Mouse (Mus musculus) kidney, adult 9 months (tissue): ENCODE results near the gene Klf13.
A peak's percentile ranks its signal among the peaks of the same experiment; 100 is the strongest.

ENCODE experiments used
- DNase-seq: peaks from one replicate; pipeline ENCODE4 v3.0.0; 2022

The Klf13 gene

DNA sequence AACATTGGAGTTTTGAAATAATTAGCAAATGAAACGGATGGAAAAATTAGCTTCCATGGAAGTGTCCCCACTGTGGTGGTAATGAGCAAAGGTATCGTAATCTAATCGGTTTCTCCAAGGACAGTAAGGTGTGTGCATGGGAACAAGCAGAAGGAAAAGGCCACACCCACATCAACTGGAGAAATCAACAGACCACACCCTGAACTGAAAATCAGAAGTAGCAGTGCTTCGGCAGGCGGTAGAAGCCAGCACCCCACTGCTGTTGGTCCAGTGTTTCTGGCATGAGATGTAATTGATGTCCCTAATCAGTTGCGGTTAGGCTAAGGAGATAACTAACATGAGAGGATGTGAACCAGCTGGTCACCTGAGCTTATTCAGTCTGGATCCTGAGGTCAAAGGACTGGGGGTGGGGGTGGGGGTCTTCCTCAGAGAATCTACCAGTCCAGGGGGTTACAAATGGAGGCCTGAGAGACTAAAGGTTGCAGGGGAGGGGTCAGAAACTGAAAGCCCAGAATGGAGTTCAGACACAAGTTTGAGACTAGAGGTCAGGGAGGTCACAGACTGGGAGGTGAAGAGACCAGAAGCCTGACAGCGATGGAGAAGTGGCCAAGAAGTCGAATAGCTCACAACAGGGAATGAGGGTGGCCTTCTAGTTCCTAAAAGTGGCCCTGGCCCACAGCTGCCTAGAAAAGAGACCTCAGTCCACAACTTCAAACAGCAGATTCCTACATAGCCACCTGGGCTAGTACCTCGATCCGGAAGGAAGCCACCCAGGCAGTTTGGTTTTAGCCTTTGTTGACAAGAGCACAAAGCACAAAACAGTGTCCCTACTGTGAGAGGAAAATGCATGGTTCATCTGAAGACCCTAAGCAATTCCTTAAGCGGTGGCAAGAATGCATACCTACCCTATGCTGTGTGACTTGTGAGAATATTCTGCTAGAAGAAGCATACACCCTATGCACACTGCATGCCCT is 9.1 kb upstream of the Klf13 start:
- DNase-seq, result no peak

DNA sequence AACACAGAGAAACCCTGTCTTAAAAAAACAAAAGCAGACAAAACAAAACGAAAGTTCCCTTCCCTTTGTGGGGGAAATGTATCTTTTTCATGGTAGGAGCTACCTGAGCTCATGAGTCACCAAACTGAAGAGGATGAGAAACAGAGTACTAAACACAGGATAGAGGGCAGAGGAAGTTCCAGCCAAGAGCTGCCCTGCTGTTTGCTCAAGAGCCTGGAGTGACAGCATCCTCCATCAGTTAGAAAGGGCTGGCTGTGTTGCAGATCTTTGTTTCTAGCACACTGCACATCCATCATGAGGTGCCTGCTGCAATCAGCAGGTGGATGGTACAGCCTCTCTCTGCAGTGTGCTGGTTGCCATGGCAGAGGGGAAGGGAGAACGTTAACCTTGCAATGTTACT is 5.2 kb upstream of the Klf13 start:
- DNase-seq, result no peak

DNA sequence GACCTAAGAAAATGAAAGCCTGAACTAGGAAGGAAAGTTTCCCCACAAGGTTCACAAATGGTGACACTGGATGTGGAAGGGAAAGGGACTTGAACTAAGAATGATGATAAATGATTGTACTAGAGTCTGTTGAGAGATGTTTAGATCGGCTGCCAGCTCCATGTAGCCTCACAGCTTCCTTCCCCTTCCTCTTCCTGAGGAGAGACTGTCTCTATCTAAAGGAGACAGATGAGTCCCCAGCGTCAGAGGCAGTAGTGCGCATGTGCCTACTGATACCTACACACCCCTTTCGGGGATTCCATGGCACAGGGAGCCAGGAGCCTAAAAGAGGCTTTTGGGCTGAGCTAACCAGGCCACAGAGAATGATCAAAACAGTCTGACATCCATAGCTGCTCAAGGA is 2.8 kb upstream of the Klf13 start:
- peak; percentile 9 for DNase-seq

DNA sequence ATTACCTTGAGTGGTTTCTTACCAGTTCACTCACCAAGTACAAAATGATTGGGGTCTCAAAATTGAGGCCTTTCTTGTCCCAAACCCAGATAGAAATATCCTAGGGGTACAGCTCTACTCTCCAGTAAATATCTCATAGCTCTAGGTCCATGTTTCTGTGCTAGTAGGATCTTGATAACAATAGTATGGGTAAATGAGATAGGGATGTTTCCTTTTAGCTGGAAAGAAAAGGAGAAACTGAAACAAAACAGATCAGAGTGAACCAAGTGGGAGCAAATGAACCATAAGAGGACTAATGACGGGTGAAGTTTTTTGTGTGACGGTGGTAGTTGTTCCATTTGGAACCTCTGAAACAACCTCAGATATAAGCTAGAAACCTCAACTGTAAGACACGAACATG is 2.3 kb upstream of the Klf13 start:
- DNase-seq, result no peak

DNA sequence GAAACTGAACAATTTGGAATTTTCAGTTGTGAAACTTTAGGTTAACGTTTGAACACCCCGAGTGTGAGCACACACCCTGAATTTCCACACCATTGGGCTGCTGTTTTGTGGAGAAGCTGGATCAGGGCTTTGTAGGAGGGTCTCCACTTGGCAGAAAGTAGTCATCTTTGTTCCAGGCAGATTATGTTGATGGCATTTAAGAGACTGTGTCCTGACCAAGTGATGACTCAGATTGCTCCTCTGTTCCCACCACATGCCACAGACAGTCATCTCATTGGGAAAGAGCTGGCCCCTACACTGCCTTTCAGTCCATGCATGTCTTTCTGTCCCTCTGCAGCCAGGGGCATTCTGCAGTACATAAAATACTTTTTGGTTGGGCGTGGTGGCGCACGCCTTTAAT is 1.6 kb upstream of the Klf13 start:
- peak; percentile 9 for DNase-seq

DNA sequence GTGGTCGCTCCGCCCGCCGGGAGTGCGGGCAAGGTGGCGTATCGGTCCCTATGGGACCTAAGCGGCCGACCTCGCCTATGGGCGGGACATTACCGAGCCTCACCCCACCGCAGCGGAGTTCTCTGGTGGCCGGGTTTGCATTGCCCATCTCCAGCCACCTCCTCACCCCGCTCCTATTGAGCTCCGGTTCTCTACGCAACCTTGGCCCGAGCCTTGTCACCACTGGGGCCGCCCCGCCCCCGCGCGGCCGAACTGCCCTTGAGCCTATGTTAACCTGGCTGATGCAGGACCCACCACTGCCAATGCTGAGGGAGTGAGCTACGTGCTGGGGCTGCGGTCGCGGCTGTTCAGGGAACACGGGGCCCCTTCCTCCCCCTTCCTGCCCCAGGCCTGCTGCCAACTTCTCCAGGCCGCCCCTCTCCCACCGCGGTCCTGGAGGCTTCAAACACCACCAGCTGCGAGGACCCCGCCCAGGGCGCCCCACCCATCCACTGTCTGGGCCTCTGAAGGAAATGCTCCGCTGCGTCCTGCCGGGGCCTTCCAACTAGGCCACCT is 759 bp upstream of the Klf13 start:
- peak; percentile 86 for DNase-seq

DNA sequence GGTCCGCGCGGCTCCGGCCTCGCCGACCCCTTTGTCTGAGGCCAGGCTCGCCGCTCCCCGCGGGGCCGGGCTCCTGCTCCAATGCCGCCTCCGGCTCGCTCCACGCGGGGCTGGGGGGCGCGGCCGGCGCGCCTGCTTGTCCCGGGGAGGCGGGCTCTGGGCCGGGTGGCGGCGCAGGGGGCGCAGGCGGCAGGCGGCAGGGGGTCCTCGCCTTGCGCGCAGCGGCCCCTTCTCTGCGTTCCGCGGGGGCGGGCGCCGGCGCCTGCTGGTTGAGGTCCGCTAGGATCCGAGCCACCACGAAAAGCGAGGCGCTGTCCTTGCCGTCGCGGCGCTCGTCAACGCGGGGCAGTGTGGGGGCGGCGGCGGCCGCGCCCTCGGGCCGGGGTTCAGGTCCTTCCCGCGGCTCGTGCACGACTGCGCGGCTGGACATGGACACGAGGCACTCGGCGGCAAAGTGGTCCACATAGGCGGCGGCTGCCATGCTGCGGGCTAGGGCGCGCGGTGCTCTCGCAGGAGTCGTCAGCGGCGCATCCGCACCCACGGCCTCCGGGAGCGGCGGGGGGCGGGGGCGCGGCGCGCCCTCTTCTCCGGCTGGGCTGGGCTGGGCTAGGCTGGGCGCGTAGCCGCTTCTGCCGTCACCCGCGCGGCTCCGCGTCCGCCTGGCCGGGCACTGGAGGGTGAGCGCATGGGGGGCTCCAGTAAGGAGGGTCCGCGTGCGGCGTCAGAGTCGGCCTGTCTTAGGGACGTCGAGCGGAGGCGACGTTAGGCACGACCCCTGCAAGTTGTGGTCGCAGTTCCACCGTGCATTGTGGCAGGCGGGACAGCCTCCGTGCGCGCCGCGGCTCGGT is 425 bp downstream of the Klf13 start:
- no peak for DNase-seq

DNA sequence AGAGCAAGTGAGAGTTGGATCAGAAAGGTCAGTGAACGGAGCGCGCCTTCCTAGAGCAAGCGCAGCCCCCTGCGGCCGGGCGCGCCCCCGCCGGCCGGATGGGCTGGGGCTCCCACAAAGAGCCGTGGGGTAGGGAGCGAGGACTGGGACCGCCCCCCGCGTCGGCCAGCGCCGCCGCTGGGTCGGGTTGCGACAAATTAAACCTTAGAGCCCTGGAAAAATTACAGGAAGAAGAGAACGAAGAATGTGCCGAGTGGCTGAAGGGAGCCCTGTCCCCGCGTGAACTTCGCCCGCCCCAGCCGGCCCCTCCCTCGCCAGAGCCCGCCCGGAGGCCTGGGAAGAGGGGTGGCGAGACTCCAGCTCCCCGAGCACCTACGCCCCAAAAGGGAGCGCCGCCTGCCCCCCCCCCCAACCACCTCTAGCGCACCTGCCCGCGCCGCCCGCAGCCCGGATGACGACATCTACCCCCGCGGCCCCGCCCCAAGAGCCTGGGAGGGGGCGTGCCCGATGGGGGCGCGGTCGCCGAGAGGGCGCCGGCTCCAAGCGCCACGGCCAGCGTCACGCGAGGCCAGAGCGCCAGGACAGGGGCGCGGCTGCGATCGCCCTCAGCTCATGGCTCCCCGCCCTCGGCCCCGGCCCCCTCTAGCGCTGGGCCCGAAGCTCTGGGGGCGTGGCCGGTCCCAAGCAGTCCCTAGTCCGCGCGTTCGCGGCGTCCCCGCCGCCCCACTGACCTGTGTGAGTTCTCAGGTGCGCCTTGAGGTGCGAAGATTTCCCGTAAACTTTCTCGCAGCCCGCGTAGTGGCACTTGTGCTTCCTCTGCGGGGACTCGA is 1.3 kb downstream of the Klf13 start:
- peak; percentile 92 for DNase-seq

DNA sequence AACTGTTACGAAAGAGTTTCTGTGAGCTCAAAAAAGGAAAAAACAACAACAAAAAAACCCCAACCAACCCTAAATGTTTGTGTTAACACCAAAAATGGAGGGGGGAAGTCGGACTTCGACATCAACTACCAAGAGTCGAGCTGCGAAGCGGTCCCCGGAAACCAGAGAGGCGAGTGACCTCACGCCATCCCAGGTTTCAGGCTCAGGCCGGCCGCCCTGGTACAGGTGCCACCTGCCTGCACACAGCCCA is 1.8 kb downstream of the Klf13 start:
- DNase-seq, result no peak

DNA sequence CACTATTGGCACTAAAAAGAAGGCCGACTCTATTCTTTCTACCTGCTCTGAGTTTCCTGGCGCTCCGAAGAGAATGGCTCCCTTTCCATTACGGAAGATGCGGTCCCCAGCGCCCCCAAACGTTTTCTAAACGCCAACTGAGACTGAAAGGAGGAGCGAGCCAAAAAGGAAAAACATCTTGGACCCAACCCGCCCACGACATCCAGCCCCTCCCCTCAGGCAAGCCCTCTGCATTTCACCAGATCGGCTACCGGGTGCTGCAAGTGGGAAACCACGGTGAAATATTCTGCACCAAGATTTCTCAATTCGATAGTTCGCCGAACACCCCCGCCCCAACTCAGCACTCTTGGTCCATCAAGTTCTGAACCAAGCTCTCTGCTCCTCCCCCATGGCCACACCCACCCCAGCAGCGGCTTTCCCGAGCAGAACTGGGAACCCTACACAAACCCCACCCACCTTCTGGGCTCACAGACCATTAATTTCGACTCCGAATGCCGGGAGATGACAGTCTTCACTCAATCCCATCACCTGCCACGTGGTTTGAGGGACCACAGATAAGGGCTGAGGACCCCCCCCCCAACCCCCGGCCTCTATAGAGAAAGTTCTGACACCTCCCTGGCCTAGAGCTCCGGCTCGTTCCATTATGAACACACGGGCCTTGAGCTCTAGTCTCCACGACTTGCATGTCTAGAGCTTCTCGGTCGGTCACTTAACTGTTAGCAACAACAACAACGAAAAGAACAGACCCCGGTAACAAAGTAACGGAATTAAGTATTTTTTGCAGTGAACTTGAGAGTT is 2.3 kb downstream of the Klf13 start:
- DNase-seq, result peak; percentile 90

DNA sequence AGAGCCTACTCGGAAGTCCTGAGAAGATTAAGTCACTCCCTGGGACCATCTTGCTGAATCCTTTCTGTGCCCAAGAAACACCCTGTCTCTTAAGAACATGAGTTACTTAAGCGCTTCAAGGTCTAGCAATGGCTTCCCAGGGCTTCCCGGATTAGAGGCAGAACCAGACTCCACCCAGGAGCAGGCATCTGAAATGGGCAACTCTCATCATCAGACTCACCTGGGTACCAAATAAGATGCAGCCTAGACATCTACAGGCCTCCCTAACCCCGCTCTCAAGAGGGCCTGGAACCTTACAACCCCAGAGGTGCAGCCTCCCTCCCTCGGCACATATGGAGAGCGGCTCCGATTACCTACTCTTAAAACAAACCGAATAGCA is 2.9 kb downstream of the Klf13 start:
- no peak for DNase-seq

DNA sequence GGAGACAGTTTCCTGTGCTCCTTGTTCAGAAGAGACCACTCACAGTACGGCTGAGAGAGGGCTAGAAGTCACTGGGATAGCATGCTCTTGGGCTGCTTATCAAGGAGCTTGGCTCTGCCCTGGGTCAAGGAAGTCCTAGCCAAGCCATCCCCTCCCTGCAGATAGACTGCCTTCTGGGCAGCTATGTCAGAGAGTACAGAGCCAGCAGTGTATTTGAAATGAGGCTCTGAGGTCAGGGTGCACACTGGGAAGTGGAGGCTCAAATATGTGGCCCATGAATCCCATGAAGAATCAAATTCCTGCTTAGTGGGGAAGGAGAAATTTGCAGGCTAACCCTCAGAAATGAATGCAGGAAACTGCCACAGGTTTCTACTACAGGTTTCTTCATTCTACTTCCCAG is 4.2 kb downstream of the Klf13 start:
- peak; percentile 38 for DNase-seq

DNA sequence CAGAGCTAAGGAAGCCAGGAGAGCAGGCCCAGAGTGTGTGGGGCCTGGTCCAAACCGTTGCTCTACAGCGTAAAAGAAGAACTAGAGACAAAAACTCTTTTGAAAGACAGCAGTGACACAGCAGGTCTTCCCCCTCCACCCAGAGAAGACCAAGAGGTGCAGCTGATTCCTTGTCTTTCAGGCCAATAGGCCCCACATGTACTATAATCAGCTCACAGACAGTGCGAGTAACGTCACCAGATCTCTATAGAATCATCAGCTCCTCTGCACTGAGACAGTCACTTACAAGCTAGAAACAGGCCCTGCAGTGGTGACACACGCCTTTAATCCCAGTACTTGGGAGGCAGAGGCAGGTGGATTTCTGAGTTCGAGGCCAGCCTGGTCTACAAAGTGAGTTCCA is 4.8 kb downstream of the Klf13 start:
- no peak for DNase-seq

DNA sequence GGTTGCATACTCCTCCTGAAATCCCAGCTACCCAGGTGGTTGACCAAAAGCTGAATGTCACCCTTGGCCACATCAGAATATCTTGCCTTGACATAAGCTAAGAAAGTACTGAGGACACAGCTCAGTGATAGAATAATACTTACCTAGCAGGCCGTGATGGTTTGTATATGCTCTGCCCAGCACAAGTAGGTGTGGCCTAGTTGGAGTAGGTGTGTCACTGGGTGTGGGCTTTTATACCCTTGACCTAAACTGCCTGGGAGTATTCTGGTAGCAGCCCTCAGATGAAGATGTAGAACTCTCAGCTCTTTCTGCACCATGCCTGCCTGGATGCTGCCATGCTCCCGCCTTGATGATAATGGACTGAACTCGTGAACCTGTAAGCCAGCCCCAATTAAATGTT is 6.3 kb downstream of the Klf13 start:
- DNase-seq, result no peak

DNA sequence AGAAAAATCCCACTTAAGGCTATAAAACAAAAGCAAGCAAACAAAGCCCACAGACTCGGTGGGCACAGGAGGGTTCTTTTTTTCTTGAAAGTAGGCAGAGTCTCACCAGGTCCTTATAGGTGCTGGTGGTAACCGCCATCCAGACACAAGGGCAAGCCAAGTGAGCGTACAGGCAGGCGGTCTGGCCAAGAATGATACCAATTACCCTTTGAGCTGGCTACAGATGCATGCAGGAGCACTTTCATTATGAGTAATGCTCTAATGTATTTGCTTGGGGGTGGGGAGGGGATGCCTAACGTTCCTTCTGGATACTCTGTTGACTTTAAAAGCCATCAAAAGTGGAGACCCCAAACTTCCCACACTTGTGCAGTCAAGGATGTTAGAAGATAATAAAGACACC is 7.9 kb downstream of the Klf13 start:
- DNase-seq, result peak; percentile 29

DNA sequence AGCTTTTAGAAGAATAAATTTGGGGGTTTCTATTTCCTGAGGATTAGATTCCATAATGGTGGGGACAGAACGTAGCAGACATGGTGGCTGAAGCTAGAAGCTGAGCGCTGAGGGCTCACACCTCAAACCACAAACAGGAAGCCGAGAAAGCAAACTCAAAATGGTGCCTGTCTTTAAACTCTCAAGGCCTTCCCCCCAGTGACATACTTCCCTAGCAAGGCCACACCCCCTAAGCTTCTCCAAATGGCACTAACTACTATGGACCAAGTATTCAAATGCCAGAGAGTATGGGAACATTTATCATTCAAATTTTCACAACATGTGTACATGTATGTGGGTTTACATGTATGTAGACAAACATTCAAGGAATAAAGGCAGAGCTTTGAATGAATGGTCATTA is 8.6 kb downstream of the Klf13 start:
- DNase-seq, result peak; percentile 9

DNA sequence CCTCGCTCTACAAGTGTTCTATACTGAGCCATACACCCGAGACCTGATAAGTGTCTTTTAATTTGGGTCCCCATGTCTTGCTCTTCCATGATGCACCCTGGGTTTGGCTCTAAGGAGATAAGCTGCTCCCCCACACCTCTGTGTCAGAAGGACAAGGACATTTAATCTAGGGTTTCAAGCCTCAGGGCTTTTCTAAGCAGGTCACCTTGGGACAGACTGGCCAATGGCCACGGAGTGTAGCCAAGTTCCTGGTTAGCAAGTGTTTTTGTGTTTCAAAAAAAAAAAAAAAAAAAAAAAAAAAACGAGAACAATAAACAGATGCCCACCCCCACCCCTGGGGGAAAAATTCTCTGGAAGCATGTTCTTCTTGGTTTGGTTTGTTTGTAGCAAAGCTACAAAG is 9.6 kb downstream of the Klf13 start:
- peak; percentile 84 for DNase-seq

DNA sequence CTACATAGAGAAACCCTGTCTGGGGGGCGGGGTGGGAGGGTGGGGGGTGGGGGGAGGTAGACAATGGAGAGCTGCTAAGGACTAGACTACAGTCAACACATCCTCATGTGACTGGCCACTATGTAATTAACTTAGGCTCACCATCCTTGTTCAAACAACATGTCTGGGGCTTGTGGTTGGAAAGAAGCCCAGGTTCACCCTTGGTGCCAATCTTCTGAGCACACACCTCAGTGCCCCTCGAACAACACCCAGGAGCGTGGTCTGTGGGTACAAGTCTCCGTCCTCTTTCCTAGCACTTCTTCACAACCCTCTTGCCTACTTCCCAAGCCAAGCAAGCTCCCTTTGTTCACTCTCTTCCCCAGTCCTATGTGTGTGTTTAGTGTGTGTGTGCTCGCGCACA is 11.6 kb downstream of the Klf13 start:
- peak; percentile 17 for DNase-seq

DNA sequence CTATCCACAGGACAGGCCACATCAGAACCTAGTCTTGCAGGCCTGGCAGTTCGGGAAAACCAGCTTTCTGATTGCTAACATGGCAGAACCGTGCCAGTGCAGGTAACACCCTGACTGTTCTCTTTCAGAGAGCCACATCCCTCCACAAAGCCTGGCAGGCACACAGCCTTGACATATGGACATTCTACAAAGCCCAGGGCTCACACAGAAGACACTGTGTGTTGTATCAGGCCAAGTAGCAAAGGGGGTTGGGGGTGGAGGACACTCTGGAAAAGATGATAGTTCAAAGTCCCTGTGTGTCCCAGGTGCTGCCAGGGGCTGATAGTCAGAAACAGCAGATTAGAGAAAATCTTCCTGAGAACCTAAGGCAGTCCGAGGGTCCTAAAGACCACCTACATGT is 12.2 kb downstream of the Klf13 start:
- DNase-seq, result peak; percentile 43

DNA sequence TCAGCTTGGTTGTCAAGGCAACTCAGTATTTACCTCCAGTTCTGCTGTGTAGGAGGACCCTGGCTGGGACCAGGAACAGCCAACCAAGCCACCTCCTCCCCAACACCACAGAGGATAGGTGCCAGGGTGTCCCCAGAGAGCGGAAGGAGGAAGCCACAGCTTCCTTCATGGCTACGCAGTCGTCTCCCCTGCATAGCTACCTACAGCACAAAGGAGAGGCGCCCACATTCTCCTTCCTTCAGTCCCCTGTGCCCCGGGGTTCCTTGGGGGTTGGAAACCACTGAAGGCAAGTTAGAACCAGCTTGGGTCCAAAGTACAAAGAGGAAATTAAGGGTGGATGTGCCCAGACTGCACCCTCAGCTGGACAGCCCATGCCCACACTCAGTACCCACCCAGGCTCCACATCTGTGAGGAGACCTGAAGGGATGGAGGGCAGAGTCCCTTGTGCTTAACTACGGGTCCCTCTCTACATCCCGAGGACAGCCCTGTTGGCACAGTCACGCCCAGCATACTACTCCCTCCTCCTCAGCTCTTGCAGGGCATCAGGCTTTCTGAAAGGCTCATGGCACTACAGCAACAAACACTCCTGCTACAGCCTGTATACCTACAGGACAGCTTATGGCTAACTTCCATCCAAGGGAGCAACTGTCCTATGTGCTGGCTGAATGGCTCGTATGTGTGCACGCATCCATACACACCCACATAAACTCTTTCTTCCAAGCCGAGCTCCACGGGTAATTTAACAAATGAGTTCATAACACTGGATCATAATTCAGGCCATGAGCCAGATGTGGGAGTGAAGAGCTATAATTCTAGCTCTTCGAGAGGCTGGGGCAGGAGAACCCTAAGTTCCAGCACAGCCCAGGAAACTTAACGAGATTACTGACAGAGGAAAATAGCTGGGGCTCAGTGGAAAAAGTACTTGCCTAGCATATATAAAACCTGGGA is 13.0 kb downstream of the Klf13 start:
- peak; percentile 91 for DNase-seq
